Mouse (Mus musculus): Measurements from ENCODE around the gene Gpha2. TPM values are rescaled to one million over a fixed set of nuclear protein-coding genes. Genes with fewer than 3 reads are reported as not detected.
A peak's percentile ranks its signal among the peaks of the same experiment; 100 is the strongest.

Gpha2 gene
- 0.48 TPM in 1 of 2 replicates, not detected in the other for polyA plus RNA-seq (2015; fragmentation: Nextera tagmentation; extraction: Ambion mirVana)

- Histone ChIP-seq H3K9ac (no peak within 1 kb of the TSS), H3K9me3 (no peaks in the 10 kb centered on the region), H3K4me3 (no peak within 1 kb of the TSS), H3K4me1 (no peaks in the 10 kb centered on the region), H3K27ac (no peak within 1 kb of the TSS), H3K36me3 (0 out of 2 replicates have a peak, but pooled peaks cover 3% of the 10 kb centered on the region), H3K27me3 (no peaks in the 10 kb centered on the region), H3K4me2 (no peak within 1 kb of the TSS)
- peak; percentile 23; the same call in 1 of the 2 replicates for ATAC-seq (ENCODE audit: borderline replicate concordance, extremely low read depth, low FRiP score, low TSS enrichment)
- 10% methylated on average over 2 of the region's 2 CpGs for WGBS
These were observed at the start of gene Gpha2 for GRCm38 (mm10) chr19:6226135-6226534. Gpha2 (plus strand) TSS chr19:6226380.

GRCm38 (mm10) chr19:6178775-6179174 is 47.4 kb upstream of the Gpha2 start:
- no peak overlapping the region for H3K4me2 ChIP-seq
- H3K27me3 ChIP-seq, result no peaks in the 10 kb centered on the region
- H3K36me3 ChIP-seq, result no peaks in the 10 kb centered on the region
- H3K9me3 ChIP-seq, result no peaks in the 10 kb centered on the region
- H3K4me1 ChIP-seq, result no peaks in the 10 kb centered on the region
- H3K9ac ChIP-seq, result no peak overlapping the region
- H3K4me3 ChIP-seq, result no peak overlapping the region
- 93% methylated on average over 6 of the region's 6 CpGs for WGBS
- ATAC-seq (ENCODE audit: borderline replicate concordance, extremely low read depth, low FRiP score, low TSS enrichment), result no peak
- H3K27ac ChIP-seq, result no peak overlapping the region

- no peak for ATAC-seq (ENCODE audit: borderline replicate concordance, extremely low read depth, low FRiP score, low TSS enrichment)
- Histone ChIP-seq H3K9me3 (no peaks in the 10 kb centered on the region), H3K4me2 (no peak overlapping the region), H3K4me3 (no peak overlapping the region), H3K27me3 (no peaks in the 10 kb centered on the region), H3K27ac (no peak overlapping the region), H3K4me1 (no peaks in the 10 kb centered on the region), H3K9ac (no peak overlapping the region), H3K36me3 (no peaks in the 10 kb centered on the region)
- 9% methylated on average over 5 of the region's 5 CpGs for WGBS
These were observed 44.6 kb upstream of the Gpha2 start for GRCm38 (mm10) chr19:6181629-6182028.

- 19% methylated on average over 3 of the region's 3 CpGs for WGBS
- Histone ChIP-seq H3K36me3 (no peaks in the 10 kb centered on the region), H3K4me2 (no peak overlapping the region), H3K27ac (no peak overlapping the region), H3K4me1 (no peaks in the 10 kb centered on the region), H3K9ac (no peak overlapping the region), H3K4me3 (no peak overlapping the region), H3K9me3 (no peaks in the 10 kb centered on the region), H3K27me3 (no peaks in the 10 kb centered on the region)
- no peak for ATAC-seq (ENCODE audit: borderline replicate concordance, extremely low read depth, low FRiP score, low TSS enrichment)
These were observed 43.6 kb upstream of the Gpha2 start for GRCm38 (mm10) chr19:6182534-6182933.

GRCm38 (mm10) chr19:6184131-6184530 is 42.0 kb upstream of the Gpha2 start, which contains the start of gene Majin:
Majin (plus strand) TSS chr19:6184388.
- no peak for ATAC-seq (ENCODE audit: borderline replicate concordance, extremely low read depth, low FRiP score, low TSS enrichment)
- no peaks in the 10 kb centered on the region for H3K9me3 ChIP-seq
- H3K27me3 ChIP-seq, result no peaks in the 10 kb centered on the region
- H3K36me3 ChIP-seq, result no peaks in the 10 kb centered on the region
- 84% methylated on average over 23 of the region's 23 CpGs for WGBS
- H3K27ac ChIP-seq, result no peak within 1 kb of the TSS
- H3K4me2 ChIP-seq, result no peak within 1 kb of the TSS
- no peak within 1 kb of the TSS for H3K9ac ChIP-seq
- no peaks in the 10 kb centered on the region for H3K4me1 ChIP-seq
- no peak within 1 kb of the TSS for H3K4me3 ChIP-seq

GRCm38 (mm10) chr19:6204265-6204664 is 21.9 kb upstream of the Gpha2 start:
- Histone ChIP-seq H3K9ac (no peak overlapping the region), H3K27me3 (0 out of 2 replicates have a peak, but pooled peaks cover 3% of the 10 kb centered on the region), H3K4me2 (no peak overlapping the region), H3K4me1 (no peaks in the 10 kb centered on the region), H3K9me3 (no peaks in the 10 kb centered on the region), H3K36me3 (no peaks in the 10 kb centered on the region), H3K4me3 (no peak overlapping the region), H3K27ac (no peak overlapping the region)
- 60% methylated on average over 2 of the region's 2 CpGs for WGBS
- ATAC-seq (ENCODE audit: borderline replicate concordance, extremely low read depth, low FRiP score, low TSS enrichment), result no peak

- Histone ChIP-seq H3K27ac (no peak overlapping the region), H3K4me2 (no peak overlapping the region), H3K27me3 (peaks cover 3% of the 10 kb centered on the region; the same call in 1 of the 2 replicates), H3K36me3 (no peaks in the 10 kb centered on the region), H3K9me3 (no peaks in the 10 kb centered on the region), H3K4me1 (no peaks in the 10 kb centered on the region), H3K4me3 (no peak overlapping the region), H3K9ac (no peak overlapping the region)
- no peak for ATAC-seq (ENCODE audit: borderline replicate concordance, extremely low read depth, low FRiP score, low TSS enrichment)
- WGBS, result 58% methylated on average over 5 of the region's 5 CpGs
These were observed 19.5 kb upstream of the Gpha2 start for GRCm38 (mm10) chr19:6206716-6207115.

GRCm38 (mm10) chr19:6216046-6216705 is 10.0 kb upstream of the Gpha2 start:
- no peaks in the 10 kb centered on the region for H3K36me3 ChIP-seq

GRCm38 (mm10) chr19:6218606-6219005 is 7.6 kb upstream of the Gpha2 start:
- Histone ChIP-seq H3K4me2 (no peak overlapping the region), H3K27ac (no peak overlapping the region), H3K9ac (no peak overlapping the region), H3K4me3 (no peak overlapping the region), H3K36me3 (no peaks in the 10 kb centered on the region), H3K27me3 (no peaks in the 10 kb centered on the region), H3K4me1 (no peaks in the 10 kb centered on the region), H3K9me3 (no peaks in the 10 kb centered on the region)
- WGBS, result 55% methylated on average over 6 of the region's 6 CpGs
- no peak for ATAC-seq (ENCODE audit: borderline replicate concordance, extremely low read depth, low FRiP score, low TSS enrichment)

More at GRCm38 (mm10) chr19:6216046-6216705, 10.0 kb upstream of the Gpha2 start:
- WGBS, result 51% methylated on average over 6 of the region's 6 CpGs
- Histone ChIP-seq H3K4me2 (no peak overlapping the region), H3K4me1 (no peaks in the 10 kb centered on the region), H3K27me3 (no peaks in the 10 kb centered on the region), H3K27ac (no peak overlapping the region), H3K9me3 (no peaks in the 10 kb centered on the region), H3K9ac (no peak overlapping the region), H3K4me3 (no peak overlapping the region)
- no peak for ATAC-seq (ENCODE audit: borderline replicate concordance, extremely low read depth, low FRiP score, low TSS enrichment)

GRCm38 (mm10) chr19:6226763-6227162 is 583 bp downstream of the Gpha2 start:
- Histone ChIP-seq H3K4me2 (no peak overlapping the region), H3K4me3 (no peak overlapping the region), H3K9me3 (no peaks in the 10 kb centered on the region), H3K4me1 (no peaks in the 10 kb centered on the region), H3K27me3 (no peaks in the 10 kb centered on the region), H3K36me3 (0 out of 2 replicates have a peak, but pooled peaks cover 3% of the 10 kb centered on the region), H3K27ac (no peak overlapping the region), H3K9ac (no peak overlapping the region)
- 83% methylated on average over 14 of the region's 14 CpGs for WGBS
- ATAC-seq (ENCODE audit: borderline replicate concordance, extremely low read depth, low FRiP score, low TSS enrichment), result no peak

- Histone ChIP-seq H3K4me3 (no peak overlapping the region), H3K27ac (no peak overlapping the region), H3K27me3 (no peaks in the 10 kb centered on the region), H3K4me1 (no peaks in the 10 kb centered on the region), H3K9ac (no peak overlapping the region), H3K36me3 (peaks cover 8% of the 10 kb centered on the region; the same call in 1 of the 2 replicates), H3K4me2 (no peak overlapping the region), H3K9me3 (no peaks in the 10 kb centered on the region)
- WGBS, result 88% methylated on average over 4 of the region's 4 CpGs
- ATAC-seq (ENCODE audit: borderline replicate concordance, extremely low read depth, low FRiP score, low TSS enrichment), result no peak
These were observed 1.7 kb downstream of the Gpha2 start for GRCm38 (mm10) chr19:6227864-6228263.

- no peak overlapping the region for H3K4me3 ChIP-seq
- no peak overlapping the region for H3K27ac ChIP-seq
- WGBS, result 73% methylated on average over 4 of the region's 4 CpGs
- no peaks in the 10 kb centered on the region for H3K9me3 ChIP-seq
- no peak overlapping the region for H3K9ac ChIP-seq
- ATAC-seq (ENCODE audit: borderline replicate concordance, extremely low read depth, low FRiP score, low TSS enrichment), result no peak
- peaks cover 15% of the 10 kb centered on the region for H3K4me1 ChIP-seq
- peaks cover 8% of the 10 kb centered on the region; the same call in 1 of the 2 replicates for H3K36me3 ChIP-seq
- H3K27me3 ChIP-seq, result no peaks in the 10 kb centered on the region
- H3K4me2 ChIP-seq, result no peak overlapping the region
These were observed 4.2 kb downstream of the Gpha2 start for GRCm38 (mm10) chr19:6230411-6230810.

Measured in lung, embryonic 15.5 days (tissue).